Mouse (Mus musculus) embryonic fibroblast, embryonic 13.5 days (primary cell): Measurements from ENCODE around the gene Elovl2.

Experiments
- CTCF ChIP-seq: IDR thresholded peaks from 2 replicates; pipeline ENCODE4 v1.5.1; 2011; ENCODE audit warnings: mild to moderate bottlenecking, control low read depth, low read length, moderate library complexity, borderline replicate concordance; ENCODE audit not compliant: insufficient read depth
- POLR2A ChIP-seq: IDR thresholded peaks from 2 replicates; pipeline ENCODE4 v1.6.1; 2011; ENCODE audit warnings: low read depth, mild to moderate bottlenecking, control low read depth, low read length, moderate library complexity

DNA sequence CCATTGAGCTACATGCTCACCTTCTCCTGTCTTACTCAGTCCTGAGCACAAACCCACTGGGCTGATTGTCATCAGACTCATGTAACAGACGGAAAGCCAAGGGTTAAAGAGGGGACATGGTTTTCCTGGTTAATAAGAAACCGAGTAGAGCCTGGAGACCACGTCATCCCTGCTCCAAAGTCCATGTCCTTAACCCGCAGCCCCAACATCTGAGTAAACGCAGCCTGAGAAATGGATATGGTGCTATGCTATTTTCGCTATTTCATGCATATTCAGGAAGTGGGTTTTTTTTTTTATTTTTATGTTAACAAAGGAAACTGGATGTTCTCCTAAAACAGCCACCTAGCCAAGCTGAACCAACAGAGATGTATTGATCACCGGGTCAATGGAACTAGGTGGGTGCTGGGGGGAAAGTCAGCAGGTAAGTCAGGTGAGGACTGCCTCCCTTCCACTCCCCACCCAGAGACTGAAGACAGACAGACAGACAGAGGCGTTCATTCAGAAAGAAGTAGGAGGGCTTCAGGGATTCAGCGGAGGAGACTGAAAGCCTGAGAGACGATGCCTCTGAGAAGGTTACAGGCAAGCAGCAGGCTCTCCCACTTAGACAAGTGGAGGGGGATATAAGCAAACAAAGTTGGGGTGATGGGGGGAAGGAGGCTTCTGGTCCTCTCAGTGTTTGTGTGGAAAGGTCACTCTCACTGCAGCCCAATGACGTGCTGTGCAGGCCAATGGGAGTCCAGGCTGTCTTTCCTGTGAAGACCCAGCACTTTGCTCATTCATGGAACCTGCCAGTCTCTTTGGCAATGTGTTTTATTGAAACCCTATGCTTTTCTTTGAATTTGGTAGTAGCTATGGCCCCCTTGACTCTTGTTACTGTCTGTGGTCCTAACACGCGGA is 15.9 kb upstream of the Elovl2 start:
- TF ChIP-seq POLR2A (no peak), CTCF (no peak)
